Mouse (Mus musculus): Measurements from ENCODE around the gene Plekho2. TPM values are rescaled to one million over a fixed set of nuclear protein-coding genes. Genes with fewer than 3 reads are reported as not detected.

Plekho2 gene
- total RNA-seq, 2 experiments from 2014 or later: 11.4 to 17.3 TPM

GRCm38 (mm10) chr9:65552711-65553110 is 27.1 kb downstream of the Plekho2 start:
- DNase-seq: no peak

- DNase-seq: no peak
These were observed 27.7 kb downstream of the Plekho2 start for GRCm38 (mm10) chr9:65552141-65552540.

GRCm38 (mm10) chr9:65551035-65551434 is 28.8 kb downstream of the Plekho2 start:
- DNase-seq: peak; percentile 67

GRCm38 (mm10) chr9:65550079-65550831 is 29.6 kb downstream of the Plekho2 start:
- no peak for DNase-seq

GRCm38 (mm10) chr9:65549643-65550042 is 30.2 kb downstream of the Plekho2 start:
- no peak for DNase-seq

GRCm38 (mm10) chr9:65549139-65549538 is 30.7 kb downstream of the Plekho2 start:
- DNase-seq: no peak

- no peak for DNase-seq
These were observed 31.5 kb downstream of the Plekho2 start for GRCm38 (mm10) chr9:65548311-65548710.

- DNase-seq: no peak
These were observed 32.0 kb downstream of the Plekho2 start for GRCm38 (mm10) chr9:65547844-65548243.

- no peak for DNase-seq
These were observed 32.7 kb downstream of the Plekho2 start for GRCm38 (mm10) chr9:65547111-65547510.

- no peak for DNase-seq
These were observed 33.5 kb downstream of the Plekho2 start for GRCm38 (mm10) chr9:65546413-65546695.

GRCm38 (mm10) chr9:65545635-65546412 is 34.0 kb downstream of the Plekho2 start:
- no peak for DNase-seq

GRCm38 (mm10) chr9:65542111-65542524 is 37.7 kb downstream of the Plekho2 start:
- DNase-seq: no peak

- DNase-seq: no peak
These were observed 38.4 kb downstream of the Plekho2 start for GRCm38 (mm10) chr9:65541126-65542068.

GRCm38 (mm10) chr9:65539697-65540096 is 40.1 kb downstream of the Plekho2 start:
- DNase-seq: no peak

- no peak for DNase-seq
These were observed 41.8 kb downstream of the Plekho2 start for GRCm38 (mm10) chr9:65537901-65538630.

GRCm38 (mm10) chr9:65536491-65536890 is 43.3 kb downstream of the Plekho2 start:
- DNase-seq: no peak

GRCm38 (mm10) chr9:65535789-65536469 is 43.9 kb downstream of the Plekho2 start:
- no peak for DNase-seq

- no peak for DNase-seq
These were observed 44.6 kb downstream of the Plekho2 start for GRCm38 (mm10) chr9:65535191-65535722.

- no peak for DNase-seq
These were observed 45.7 kb downstream of the Plekho2 start for GRCm38 (mm10) chr9:65534111-65534510.

GRCm38 (mm10) chr9:65532986-65533385 is 46.9 kb downstream of the Plekho2 start:
- no peak for DNase-seq

- no peak for DNase-seq
These were observed 48.6 kb downstream of the Plekho2 start for GRCm38 (mm10) chr9:65531283-65531682.

All from gastrocnemius, postnatal 10 days (tissue).